Mouse (Mus musculus): ENCODE results near the gene Por. TPM values are rescaled to one million over a fixed set of nuclear protein-coding genes. Genes with fewer than 3 reads are reported as not detected.
A peak's percentile ranks its signal among the peaks of the same experiment; 100 is the strongest.

Por gene
- polyA plus RNA-seq, 1 experiment = 50.8 TPM

- no peak for TF ChIP-seq CTCF (IDR thresholded peaks at IDR 0.05; ENCODE audit: extremely low read depth, insufficient read depth, insufficient read length, insufficient replicate concordance)
- no peaks in the 10 kb centered on the region; the same call in 1 of the 2 replicates for H3K4me1 ChIP-seq (ENCODE audit: control insufficient read depth, insufficient read depth, insufficient read length)
- 34% methylated on average over 18 of the region's 18 CpGs for WGBS
- no peak for DNase-seq (ENCODE audit: low read depth in 1 of 2, low spot score in 2 of 2)
- H3K27ac ChIP-seq (ENCODE audit: insufficient read depth, low read length) = no peak overlapping the region
- no peaks in the 10 kb centered on the region; the same call in 1 of the 2 replicates for H3K27me3 ChIP-seq (ENCODE audit: control insufficient read depth, insufficient read depth, low read length)
- H3K4me3 ChIP-seq (ENCODE audit: extremely low read depth, insufficient read depth, insufficient read length) = peak overlapping the region; percentile 94
- H3K36me3 ChIP-seq (ENCODE audit: control insufficient read depth, insufficient read depth, low read length) = no peaks in the 10 kb centered on the region; the same call in 1 of the 2 replicates
These were observed 73.3 kb downstream of the Por start for GRCm38 (mm10) chr5:135742941-135743740.

- under 1% methylated on average over 52 of the region's 60 CpGs for WGBS
- DNase-seq (ENCODE audit: low read depth in 1 of 2, low spot score in 2 of 2) = peak; percentile 64 to 96
- TF ChIP-seq CTCF (IDR thresholded peaks at IDR 0.05; ENCODE audit: extremely low read depth, insufficient read depth, insufficient read length, insufficient replicate concordance) = no peak
- peak; percentile 33; the same call in 1 of the 2 replicates for TF ChIP-seq POLR2A (IDR thresholded peaks at IDR 0.05; ENCODE audit: low read depth, low read length)
- Histone ChIP-seq H3K4me1 (ENCODE audit: control insufficient read depth, insufficient read depth, insufficient read length) (no peaks in the 10 kb centered on the region; the same call in 1 of the 2 replicates), H3K27me3 (ENCODE audit: control insufficient read depth, insufficient read depth, low read length) (no peaks in the 10 kb centered on the region; the same call in 1 of the 2 replicates), H3K36me3 (ENCODE audit: control insufficient read depth, insufficient read depth, low read length) (no peaks in the 10 kb centered on the region; the same call in 1 of the 2 replicates), H3K27ac (ENCODE audit: insufficient read depth, low read length) (no peak within 1 kb of the TSS; the same call in 1 of the 2 replicates), H3K4me3 (ENCODE audit: extremely low read depth, insufficient read depth, insufficient read length) (peak within 1 kb of the TSS; percentile 94)
These were observed 74.1 kb downstream of the Por start, which contains the start of gene Tmem120a for GRCm38 (mm10) chr5:135743741-135744609. Tmem120a (minus strand) TSS chr5:135744448.

GRCm38 (mm10) chr5:135744742-135745141, 74.9 kb downstream of the Por start:
- Histone ChIP-seq H3K4me3 (ENCODE audit: extremely low read depth, insufficient read depth, insufficient read length) (peak overlapping the region; percentile 94), H3K36me3 (ENCODE audit: control insufficient read depth, insufficient read depth, low read length) (no peaks in the 10 kb centered on the region; the same call in 1 of the 2 replicates), H3K27me3 (ENCODE audit: control insufficient read depth, insufficient read depth, low read length) (no peaks in the 10 kb centered on the region; the same call in 1 of the 2 replicates), H3K4me1 (ENCODE audit: control insufficient read depth, insufficient read depth, insufficient read length) (no peaks in the 10 kb centered on the region; the same call in 1 of the 2 replicates), H3K27ac (ENCODE audit: insufficient read depth, low read length) (no peak overlapping the region)
- TF ChIP-seq POLR2A (IDR thresholded peaks at IDR 0.05; ENCODE audit: low read depth, low read length) = no peak
- TF ChIP-seq CTCF (IDR thresholded peaks at IDR 0.05; ENCODE audit: extremely low read depth, insufficient read depth, insufficient read length, insufficient replicate concordance) = no peak
- 42% methylated on average over 11 of the region's 12 CpGs for WGBS
- no peak for DNase-seq (ENCODE audit: low read depth in 1 of 2, low spot score in 2 of 2)

GRCm38 (mm10) chr5:135751041-135751440, 81.2 kb downstream of the Por start:
- H3K27ac ChIP-seq (ENCODE audit: insufficient read depth, low read length) = no peak overlapping the region
- H3K4me3 ChIP-seq (ENCODE audit: extremely low read depth, insufficient read depth, insufficient read length) = no peak overlapping the region
- H3K27me3 ChIP-seq (ENCODE audit: control insufficient read depth, insufficient read depth, low read length) = no peaks in the 10 kb centered on the region; the same call in 1 of the 2 replicates
- WGBS = 87% methylated on average over 1 of the region's 1 CpGs
- no peaks in the 10 kb centered on the region for H3K4me1 ChIP-seq (ENCODE audit: control insufficient read depth, insufficient read depth, insufficient read length)
- DNase-seq (ENCODE audit: low read depth in 1 of 2, low spot score in 2 of 2) = no peak
- H3K36me3 ChIP-seq (ENCODE audit: control insufficient read depth, insufficient read depth, low read length) = no peaks in the 10 kb centered on the region
- no peak for TF ChIP-seq CTCF (IDR thresholded peaks at IDR 0.05; ENCODE audit: extremely low read depth, insufficient read depth, insufficient read length, insufficient replicate concordance)
- no peak for TF ChIP-seq POLR2A (IDR thresholded peaks at IDR 0.05; ENCODE audit: low read depth, low read length)

GRCm38 (mm10) chr5:135751595-135751994, 81.8 kb downstream of the Por start:
- Histone ChIP-seq H3K4me1 (ENCODE audit: control insufficient read depth, insufficient read depth, insufficient read length) (no peaks in the 10 kb centered on the region), H3K4me3 (ENCODE audit: extremely low read depth, insufficient read depth, insufficient read length) (no peak overlapping the region), H3K36me3 (ENCODE audit: control insufficient read depth, insufficient read depth, low read length) (no peaks in the 10 kb centered on the region), H3K27me3 (ENCODE audit: control insufficient read depth, insufficient read depth, low read length) (no peaks in the 10 kb centered on the region; the same call in 1 of the 2 replicates), H3K27ac (ENCODE audit: insufficient read depth, low read length) (no peak overlapping the region)
- DNase-seq (ENCODE audit: low read depth in 1 of 2, low spot score in 2 of 2) = no peak
- 65% methylated on average over 2 of the region's 2 CpGs for WGBS
- TF ChIP-seq POLR2A (IDR thresholded peaks at IDR 0.05; ENCODE audit: low read depth, low read length) (no peak), CTCF (IDR thresholded peaks at IDR 0.05; ENCODE audit: extremely low read depth, insufficient read depth, insufficient read length, insufficient replicate concordance) (no peak)

- DNase-seq (ENCODE audit: low read depth in 1 of 2, low spot score in 2 of 2) = no peak
- no peak overlapping the region for H3K27ac ChIP-seq (ENCODE audit: insufficient read depth, low read length)
- TF ChIP-seq POLR2A (IDR thresholded peaks at IDR 0.05; ENCODE audit: low read depth, low read length) = no peak
- no peak for TF ChIP-seq CTCF (IDR thresholded peaks at IDR 0.05; ENCODE audit: extremely low read depth, insufficient read depth, insufficient read length, insufficient replicate concordance)
- WGBS = 81% methylated on average over 3 of the region's 3 CpGs
- no peaks in the 10 kb centered on the region for H3K27me3 ChIP-seq (ENCODE audit: control insufficient read depth, insufficient read depth, low read length)
- H3K4me3 ChIP-seq (ENCODE audit: extremely low read depth, insufficient read depth, insufficient read length) = no peak overlapping the region
- H3K4me1 ChIP-seq (ENCODE audit: control insufficient read depth, insufficient read depth, insufficient read length) = no peaks in the 10 kb centered on the region
- H3K36me3 ChIP-seq (ENCODE audit: control insufficient read depth, insufficient read depth, low read length) = no peaks in the 10 kb centered on the region
These were observed 92.0 kb downstream of the Por start for GRCm38 (mm10) chr5:135761881-135762280.

All from spleen, adult 2 months (tissue).